In genomic region chr14:30573983-30574584, GRCm38 (mm10) we compare ENCODE assay signal across 8 mouse cellular contexts. TPM values are rescaled to one million over a fixed set of nuclear protein-coding genes. Genes with fewer than 3 reads are reported as not detected.
DNase-seq lines count a peak whose midpoint lies in the region; ATAC-seq and TF ChIP-seq lines count a peak whose summit lies in the region.

No protein-coding gene starts in this region.

- no peak overlapping the region for H3K4me3 ChIP-seq in kidney, embryonic 16.5 days (ENCODE audit: low read length)
- H3K4me3 ChIP-seq in liver, adult 2 months (ENCODE audit: insufficient read depth, low read depth, low read length): no peak overlapping the region
- no peak overlapping the region for H3K4me3 ChIP-seq in midbrain, postnatal 0 days (ENCODE audit: low read depth, low read length)

- H3K36me3 ChIP-seq in kidney, embryonic 16.5 days (ENCODE audit: insufficient read depth, low read length): peaks cover 50% of the 10 kb centered on the region
- peaks cover 24% of the 10 kb centered on the region for H3K36me3 ChIP-seq in liver, adult 2 months (ENCODE audit: control insufficient read depth, insufficient read depth, low read length)
- H3K36me3 ChIP-seq in midbrain, postnatal 0 days (ENCODE audit: insufficient read depth, low read length): peaks cover 44% of the 10 kb centered on the region

- no peak overlapping the region for H3K9ac ChIP-seq in kidney, embryonic 16.5 days (replicated peaks; ENCODE audit: low read length)
- H3K9ac ChIP-seq in liver, adult 2 months (ENCODE audit: low read depth, low read length): no peak overlapping the region
- H3K9ac ChIP-seq in midbrain, postnatal 0 days (replicated peaks; ENCODE audit: low read length, poor library complexity, severe bottlenecking): no peak overlapping the region

- no peak overlapping the region for H3K27ac ChIP-seq in kidney, embryonic 16.5 days (ENCODE audit: low read length)
- no peak overlapping the region for H3K27ac ChIP-seq in liver, adult 2 months (replicated peaks; ENCODE audit: insufficient read depth, low read depth, low read length)
- H3K27ac ChIP-seq in midbrain, postnatal 0 days (ENCODE audit: low read depth, low read length): no peak overlapping the region

- ATAC-seq in kidney, embryonic 16.5 days (ENCODE audit: low FRiP score, low TSS enrichment): peak; percentile 25
- peak; percentile 64; the same call in 1 of the 2 replicates for ATAC-seq in midbrain, postnatal 0 days (ENCODE audit: low FRiP score)

- peak; percentile 46 for TF ChIP-seq CTCF in liver, adult 2 months (IDR thresholded peaks at IDR 0.05; ENCODE audit: low read depth, low read length)
- TF ChIP-seq CTCF in midbrain, postnatal 0 days (IDR thresholded peaks at IDR 0.05): peak; percentile 99

- H3K4me2 ChIP-seq in kidney, embryonic 16.5 days (replicated peaks; ENCODE audit: low read depth, low read length): no peak overlapping the region
- H3K4me2 ChIP-seq in midbrain, postnatal 0 days (ENCODE audit: low read depth, low read length, poor library complexity, severe bottlenecking): no peak overlapping the region

- no peaks in the 10 kb centered on the region for H3K9me3 ChIP-seq in kidney, embryonic 16.5 days (ENCODE audit: low read length)
- no peaks in the 10 kb centered on the region for H3K9me3 ChIP-seq in midbrain, postnatal 0 days (ENCODE audit: low read length)

- intact Hi-C loops in gastrocnemius, postnatal 14 days (cut with DNase I; ENCODE audit: low total_unique reads): loop anchor here (10.0 kb wide), 1 partner anchor 439 kb away; no protein-coding TSS in a partner anchor

- peaks cover 11% of the 10 kb centered on the region; the same call in 1 of the 2 replicates for H3K4me1 ChIP-seq in kidney, embryonic 16.5 days (ENCODE audit: insufficient read depth, low read length)
- H3K4me1 ChIP-seq in liver, adult 2 months (ENCODE audit: control insufficient read depth, insufficient read depth, low read length): 0 out of 2 replicates have a peak, but pooled peaks cover 3% of the 10 kb centered on the region
- no peaks in the 10 kb centered on the region for H3K4me1 ChIP-seq in midbrain, postnatal 0 days (ENCODE audit: insufficient read depth, low read length)

- H3K79me2 ChIP-seq in liver, adult 2 months (ENCODE audit: control insufficient read depth, insufficient read depth, low read length): no peaks in the 10 kb centered on the region

- 58% methylated on average over 6 of the region's 6 CpGs for WGBS in kidney, embryonic 16.5 days
- 66% methylated on average over 6 of the region's 6 CpGs for WGBS in liver, adult 2 months
- WGBS in midbrain, postnatal 0 days: 65% methylated on average over 6 of the region's 6 CpGs

- no peaks in the 10 kb centered on the region for H3K27me3 ChIP-seq in kidney, embryonic 16.5 days (ENCODE audit: insufficient read depth, low read length)
- no peaks in the 10 kb centered on the region for H3K27me3 ChIP-seq in liver, adult 2 months (ENCODE audit: control insufficient read depth, insufficient read depth, low read length)
- no peaks in the 10 kb centered on the region for H3K27me3 ChIP-seq in midbrain, postnatal 0 days (ENCODE audit: insufficient read depth, low read length)

- TF ChIP-seq POLR2A in liver, adult 2 months (IDR thresholded peaks at IDR 0.05; ENCODE audit: extremely low read depth, insufficient read depth, low read length): no peak

- DNase-seq in 416B (ENCODE audit: low read depth): peak; percentile 83
- DNase-seq in adrenal gland, adult (ENCODE audit: inconsistent age in 2 of 2, low spot score in 1 of 2): peak; percentile 81 to 95
- peak; percentile 81 for DNase-seq in embryo, embryonic 10 days (ENCODE audit: low spot score)
- DNase-seq in gastrocnemius, postnatal 14 days: peak; percentile 68
- peak; percentile 55 for DNase-seq in liver, adult 2 months (ENCODE audit: extremely low read depth, low read depth, low spot score)
- peak; percentile 85 for DNase-seq in midbrain, postnatal 0 days (ENCODE audit: low spot score)
- peak; percentile 57 to 75 for DNase-seq in spleen, postnatal 14 days (ENCODE audit: low spot score in 2 of 2)

RNA-seq across cellular contexts. Expression of gene Tkt, which starts 25.9 kb away (rescaled TPM):
- total RNA-seq in gastrocnemius, postnatal 14 days (2021): 10 to 100 TPM; 13.7 to 19.7 TPM
- polyA plus RNA-seq in kidney, embryonic 16.5 days (2015; fragmentation: Nextera tagmentation; extraction: Ambion mirVana): 314 TPM in 2 replicates
- 115 and 116 TPM in 2 replicates for total RNA-seq in liver, adult 2 months (2014; rRNA removed)
- polyA plus RNA-seq in liver, adult 2 months (2012; rRNA removed): 114 and 166 TPM in 2 replicates
- 364 and 388 TPM in 2 replicates for total RNA-seq in midbrain, postnatal 0 days (2014; rRNA removed)
- polyA plus RNA-seq in midbrain, postnatal 0 days (2015; fragmentation: Nextera tagmentation; extraction: Ambion mirVana): 241 and 251 TPM in 2 replicates

RNA-seq across cellular contexts. Expression of gene Prkcd, which starts 51.9 kb away (rescaled TPM):
- total RNA-seq in gastrocnemius, postnatal 14 days (2021): 1 to 10 TPM; 7.8 to 9.1 TPM
- polyA plus RNA-seq in kidney, embryonic 16.5 days (2015; fragmentation: Nextera tagmentation; extraction: Ambion mirVana): 48.9 and 52.4 TPM in 2 replicates
- total RNA-seq in liver, adult 2 months (2014; rRNA removed): 7.7 and 9.5 TPM in 2 replicates
- 6.7 and 14.9 TPM in 2 replicates for polyA plus RNA-seq in liver, adult 2 months (2012; rRNA removed)
- total RNA-seq in midbrain, postnatal 0 days (2014; rRNA removed): 17.0 and 19.1 TPM in 2 replicates
- polyA plus RNA-seq in midbrain, postnatal 0 days (2015; fragmentation: Nextera tagmentation; extraction: Ambion mirVana): 12.1 and 13.2 TPM in 2 replicates
